ENCODE assay signal across 9 mouse cellular contexts in the genomic region with DNA sequence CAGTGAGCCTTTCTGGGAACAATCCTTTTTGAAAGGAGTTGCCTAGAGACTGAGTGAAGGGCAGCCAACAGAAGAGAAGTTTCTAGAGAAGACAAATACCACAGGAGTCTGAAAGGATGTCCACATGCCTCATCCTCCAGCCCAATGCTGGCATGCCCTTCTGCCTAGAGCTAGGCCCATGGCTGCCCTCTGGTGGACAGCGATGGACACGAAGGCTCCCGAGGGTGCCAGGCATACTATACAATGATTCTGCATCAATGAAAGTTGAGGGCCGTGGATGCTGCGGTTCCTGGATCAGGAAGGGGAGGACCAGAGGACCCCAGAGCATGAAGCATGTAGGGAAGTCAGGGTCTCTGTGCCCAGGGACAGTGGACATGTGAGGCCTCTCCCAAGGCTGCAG. TPM values are rescaled to one million over a fixed set of nuclear protein-coding genes. Genes with fewer than 3 reads are reported as not detected.
DNase-seq lines count a peak whose midpoint lies in the region; ATAC-seq lines count a peak whose summit lies in the region.
"Had no signal": no experiment of that assay in that cellular context is flagged by ENCODE, and none has a peak within 500 bp of the region (broad histone marks: within the 10 kb centered on the region; RNA-seq: fewer than 3 reads in every experiment).

No protein-coding gene starts in this region.

- DNase-seq in heart, adult 11 months, result peak; percentile 90
- no peak for DNase-seq in heart, adult 9 months (ENCODE audit: low spot score in 2 of 2)
- DNase-seq in B cell, adult 2 months, result peak; percentile 66 to 67
- DNase-seq in adrenal gland, adult 18-20 months (ENCODE audit: low spot score in 2 of 2), result peak; percentile 43 to 58
- DNase-seq in forelimb bud, embryonic 11.5 days (ENCODE audit: low read depth, low spot score), result peak; percentile 24
- peak; percentile 69 to 74 for DNase-seq in kidney, postnatal 25 days
- peak; percentile 68 for DNase-seq in midbrain, embryonic 14.5 days
- DNase-seq in thymus, postnatal 36 days, result peak; percentile 60 to 65

- H3K9ac ChIP-seq in midbrain, embryonic 14.5 days (replicated peaks; ENCODE audit: low read length), result no peak overlapping the region

- no peaks in the 10 kb centered on the region for H3K27me3 ChIP-seq in midbrain, embryonic 14.5 days (ENCODE audit: control insufficient read depth, insufficient read depth, low read length)

- H3K27ac ChIP-seq in midbrain, embryonic 14.5 days (replicated peaks; ENCODE audit: low read depth, low read length), result no peak overlapping the region

- H3K4me2 ChIP-seq in midbrain, embryonic 14.5 days (ENCODE audit: low read length), result no peak overlapping the region

- H3K9me3 ChIP-seq in midbrain, embryonic 14.5 days (ENCODE audit: control insufficient read depth, low read length), result no peaks in the 10 kb centered on the region

- no peaks in the 10 kb centered on the region for H3K4me1 ChIP-seq in midbrain, embryonic 14.5 days (ENCODE audit: control insufficient read depth, insufficient read depth, low read length)

- H3K4me3 ChIP-seq in midbrain, embryonic 14.5 days (replicated peaks; ENCODE audit: low read depth, low read length), result no peak overlapping the region

- 26% methylated on average over 5 of the region's 5 CpGs for WGBS in midbrain, embryonic 14.5 days

- no peak for ATAC-seq in midbrain, embryonic 14.5 days (ENCODE audit: low FRiP score, low TSS enrichment)

- no peaks in the 10 kb centered on the region for H3K36me3 ChIP-seq in midbrain, embryonic 14.5 days (ENCODE audit: control insufficient read depth, insufficient read depth, low read length)

RNA-seq across cellular contexts. Expression of a gene that starts 9.3 kb away (rescaled TPM):
- under 1 TPM; 0.60 to 0.74 TPM for total RNA-seq in adrenal gland, adult 18-20 months (2021)
- 1.00 and 2.2 TPM in 2 replicates for polyA plus RNA-seq in midbrain, embryonic 14.5 days (2014; fragmentation: Nextera tagmentation; extraction: Ambion mirVana)

RNA-seq across cellular contexts. Expression of a gene that starts 9.6 kb away (rescaled TPM):
- not detected for total RNA-seq in adrenal gland, adult 18-20 months (2021)
- polyA plus RNA-seq in midbrain, embryonic 14.5 days (2014; fragmentation: Nextera tagmentation; extraction: Ambion mirVana), result not detected in 2 replicates
- total RNA-seq: layer of hippocampus, postnatal 25 days had no signal

RNA-seq across cellular contexts. Expression of a gene that starts 14.6 kb away (rescaled TPM):
- total RNA-seq in adrenal gland, adult 18-20 months (2021), result not detected
- polyA plus RNA-seq in midbrain, embryonic 14.5 days (2014; fragmentation: Nextera tagmentation; extraction: Ambion mirVana), result not detected in 2 replicates
- total RNA-seq: layer of hippocampus, postnatal 25 days had no signal

RNA-seq across cellular contexts. Expression of a gene that starts 17.4 kb away (rescaled TPM):
- total RNA-seq in adrenal gland, adult 18-20 months (2021), result not detected
- 0.41 TPM in 1 of 2 replicates, not detected in the other for polyA plus RNA-seq in midbrain, embryonic 14.5 days (2014; fragmentation: Nextera tagmentation; extraction: Ambion mirVana)
- total RNA-seq: layer of hippocampus, postnatal 25 days had no signal

RNA-seq across cellular contexts. Expression of a gene that starts 24.4 kb away (rescaled TPM):
- total RNA-seq in adrenal gland, adult 18-20 months (2021), result 100 to 1,000 TPM; 352 to 413 TPM
- 1,255 and 1,621 TPM in 2 replicates for polyA plus RNA-seq in midbrain, embryonic 14.5 days (2014; fragmentation: Nextera tagmentation; extraction: Ambion mirVana)

Comparison
In these comparisons a context has a peak if more than half of its experiments do, and no peak if none do; other contexts are left out.
1. DNase-seq: peak in heart, adult 11 months (single experiment), B cell, adult 2 months (2 of 2), adrenal gland, adult 18-20 months (2 of 2), forelimb bud, embryonic 11.5 days (single experiment), kidney, postnatal 25 days (2 of 2), midbrain, embryonic 14.5 days (single experiment) and thymus, postnatal 36 days (2 of 2); none in heart, adult 9 months (0 of 2).